ENCODE assay signal across 8 mouse cellular contexts in genomic region chr17:46889450-46890084, GRCm38 (mm10). TPM values are rescaled to one million over a fixed set of nuclear protein-coding genes. Genes with fewer than 3 reads are reported as not detected.
DNase-seq lines count a peak whose midpoint lies in the region; ATAC-seq and TF ChIP-seq lines count a peak whose summit lies in the region.

No protein-coding gene starts in this region.

- peak overlapping the region; percentile 75 to 91 (median 81) for H3K4me3 ChIP-seq in CH12.LX (replicated peaks in 1 of 3; ENCODE audit: low read depth in 2 of 3, low read length in 2 of 3, poor library complexity in 1 of 3)
- peak overlapping the region; percentile 73 for H3K4me3 ChIP-seq in forebrain, embryonic 12.5 days (replicated peaks)
- peak overlapping the region; percentile 63 for H3K4me3 ChIP-seq in heart, embryonic 16.5 days (ENCODE audit: low read length)
- H3K4me3 ChIP-seq in liver, embryonic 16.5 days (ENCODE audit: low read depth, low read length) = peak overlapping the region; percentile 81
- H3K4me3 ChIP-seq in neural tube, embryonic 12.5 days = peak overlapping the region; percentile 61
- H3K4me3 ChIP-seq in stomach, postnatal 0 days (ENCODE audit: low read depth, low read length) = peak overlapping the region; percentile 83

- TF ChIP-seq EP300 in CH12.LX (IDR thresholded peaks at IDR 0.05; ENCODE audit: low read length) = no peak
- no peak for TF ChIP-seq EP300 in stomach, postnatal 0 days (optimal IDR thresholded peaks at IDR 0.05)

- under 1% methylated on average over 44 of the region's 44 CpGs for WGBS in forebrain, embryonic 12.5 days
- under 1% methylated on average over 43 of the region's 44 CpGs for WGBS in heart, embryonic 16.5 days
- WGBS in liver, embryonic 16.5 days (ENCODE audit: insufficient replicate concordance) = under 1% methylated on average over 44 of the region's 44 CpGs
- under 1% methylated on average over 43 of the region's 44 CpGs for WGBS in neural tube, embryonic 12.5 days
- under 1% methylated on average over 44 of the region's 44 CpGs for WGBS in stomach, postnatal 0 days

- H3K9me3 ChIP-seq in CH12.LX (replicated peaks; ENCODE audit: low read length) = no peaks in the 10 kb centered on the region
- no peaks in the 10 kb centered on the region for H3K9me3 ChIP-seq in forebrain, embryonic 12.5 days
- no peaks in the 10 kb centered on the region for H3K9me3 ChIP-seq in heart, embryonic 16.5 days (replicated peaks; ENCODE audit: control insufficient read depth, low read length)
- no peaks in the 10 kb centered on the region for H3K9me3 ChIP-seq in liver, embryonic 16.5 days (replicated peaks; ENCODE audit: control insufficient read depth, low read length)
- H3K9me3 ChIP-seq in neural tube, embryonic 12.5 days = no peaks in the 10 kb centered on the region
- no peaks in the 10 kb centered on the region for H3K9me3 ChIP-seq in stomach, postnatal 0 days (ENCODE audit: control insufficient read depth, low read length)

- TF ChIP-seq RAD21 in CH12.LX (IDR thresholded peaks at IDR 0.05; ENCODE audit: low read depth, low read length) = no peak

- H3K9ac ChIP-seq in CH12.LX (ENCODE audit: insufficient read depth, low read depth) = peak overlapping the region; percentile 75
- peak overlapping the region; percentile 70 for H3K9ac ChIP-seq in forebrain, embryonic 12.5 days
- H3K9ac ChIP-seq in heart, embryonic 16.5 days (ENCODE audit: low read length) = peak overlapping the region; percentile 73
- H3K9ac ChIP-seq in liver, embryonic 16.5 days (ENCODE audit: low read depth, low read length) = peak overlapping the region; percentile 78
- peak overlapping the region; percentile 72 for H3K9ac ChIP-seq in neural tube, embryonic 12.5 days
- peak overlapping the region; percentile 63 for H3K9ac ChIP-seq in stomach, postnatal 0 days (ENCODE audit: low read length)

- in situ Hi-C loops in CH12.LX (cut with MboI; ENCODE audit: low pct_ligation_motif_present, low pct_unique_long_range_greater_than_20kb, low sequenced_read_pairs) = loop anchor here (10.0 kb wide), 1 partner anchor 105 kb away; the partner anchor contains the start of gene Rpl7l1

- no peaks in the 10 kb centered on the region for H3K27me3 ChIP-seq in CH12.LX (replicated peaks)
- H3K27me3 ChIP-seq in forebrain, embryonic 12.5 days = no peaks in the 10 kb centered on the region
- no peaks in the 10 kb centered on the region for H3K27me3 ChIP-seq in heart, embryonic 16.5 days (ENCODE audit: control insufficient read depth, insufficient read depth, low read length)
- H3K27me3 ChIP-seq in liver, embryonic 16.5 days (ENCODE audit: control insufficient read depth, insufficient read depth, low read depth, low read length) = no peaks in the 10 kb centered on the region
- no peaks in the 10 kb centered on the region for H3K27me3 ChIP-seq in neural tube, embryonic 12.5 days (replicated peaks)
- H3K27me3 ChIP-seq in stomach, postnatal 0 days (ENCODE audit: control insufficient read depth, insufficient read depth, low read length) = no peaks in the 10 kb centered on the region

- H3K36me3 ChIP-seq in CH12.LX (replicated peaks in 1 of 2; ENCODE audit: control insufficient read depth in 1 of 2, insufficient read depth in 1 of 2, low read length in 1 of 2) = peaks cover 3 to 36% of the 10 kb centered on the region in 2 experiments
- peaks cover 6% of the 10 kb centered on the region; the same call in 1 of the 2 replicates for H3K36me3 ChIP-seq in forebrain, embryonic 12.5 days (replicated peaks)
- 0 out of 2 replicates have a peak, but pooled peaks cover 2% of the 10 kb centered on the region for H3K36me3 ChIP-seq in heart, embryonic 16.5 days (ENCODE audit: control insufficient read depth, insufficient read depth)
- no peaks in the 10 kb centered on the region for H3K36me3 ChIP-seq in liver, embryonic 16.5 days (ENCODE audit: control insufficient read depth, insufficient read depth)
- no peaks in the 10 kb centered on the region; the same call in 1 of the 2 replicates for H3K36me3 ChIP-seq in neural tube, embryonic 12.5 days
- no peaks in the 10 kb centered on the region for H3K36me3 ChIP-seq in stomach, postnatal 0 days (ENCODE audit: control insufficient read depth, insufficient read depth, low read length)

- peaks cover 16% of the 10 kb centered on the region for H3K79me2 ChIP-seq in CH12.LX (replicated peaks; ENCODE audit: control insufficient read depth, extremely low read depth, insufficient read depth, poor library complexity, severe bottlenecking)

- TF ChIP-seq POLR2A in CH12.LX (IDR thresholded peaks at IDR 0.05; ENCODE audit: low read depth, low read length) = peak; percentile 73; the same call in 1 of the 2 replicates

- peak overlapping the region; percentile 79 for H3K4me2 ChIP-seq in CH12.LX (ENCODE audit: insufficient read depth, low read depth, poor library complexity, severe bottlenecking)
- H3K4me2 ChIP-seq in forebrain, embryonic 12.5 days = peak overlapping the region; percentile 96
- peak overlapping the region; percentile 76 for H3K4me2 ChIP-seq in heart, embryonic 16.5 days (ENCODE audit: low read depth, low read length)
- peak overlapping the region; percentile 99 for H3K4me2 ChIP-seq in liver, embryonic 16.5 days (ENCODE audit: low read depth, low read length)
- peak overlapping the region; percentile 84 for H3K4me2 ChIP-seq in neural tube, embryonic 12.5 days (replicated peaks)
- peak overlapping the region; percentile 61 for H3K4me2 ChIP-seq in stomach, postnatal 0 days (replicated peaks; ENCODE audit: low read depth)

- peak overlapping the region; percentile 86 for H3K27ac ChIP-seq in CH12.LX (ENCODE audit: insufficient read depth, low read depth)
- peak overlapping the region; percentile 96 for H3K27ac ChIP-seq in forebrain, embryonic 12.5 days
- H3K27ac ChIP-seq in heart, embryonic 16.5 days (ENCODE audit: low read length) = peak overlapping the region; percentile 84
- H3K27ac ChIP-seq in liver, embryonic 16.5 days (ENCODE audit: low read length) = peak overlapping the region; percentile 87
- H3K27ac ChIP-seq in neural tube, embryonic 12.5 days = peak overlapping the region; percentile 96
- H3K27ac ChIP-seq in stomach, postnatal 0 days (replicated peaks) = peak overlapping the region; percentile 94

- ATAC-seq in cerebellum, adult (ENCODE audit: insufficient number of reproducible peaks, low FRiP score, low TSS enrichment) = peak; percentile 59
- ATAC-seq in forebrain, embryonic 12.5 days (ENCODE audit: low FRiP score) = peak; percentile 65
- ATAC-seq in heart, embryonic 16.5 days (replicated peaks; ENCODE audit: extremely low read depth, insufficient read depth, low FRiP score) = peak; percentile 38
- peak; percentile 14; the same call in 1 of the 2 replicates for ATAC-seq in liver, embryonic 16.5 days (ENCODE audit: low read depth)
- peak; percentile 66 for ATAC-seq in neural tube, embryonic 12.5 days (ENCODE audit: low FRiP score, low read depth)
- peak; percentile 36 for ATAC-seq in stomach, postnatal 0 days (ENCODE audit: low FRiP score, low TSS enrichment)

- peaks cover 7 to 24% of the 10 kb centered on the region in 2 experiments for H3K4me1 ChIP-seq in CH12.LX (ENCODE audit: control insufficient read depth in 1 of 2, insufficient read depth in 2 of 2)
- H3K4me1 ChIP-seq in forebrain, embryonic 12.5 days = peaks cover 41% of the 10 kb centered on the region
- H3K4me1 ChIP-seq in heart, embryonic 16.5 days (ENCODE audit: control insufficient read depth, insufficient read depth, low read length) = peaks cover 31% of the 10 kb centered on the region
- H3K4me1 ChIP-seq in liver, embryonic 16.5 days (ENCODE audit: control insufficient read depth, low read depth, low read length) = peaks cover 52% of the 10 kb centered on the region
- H3K4me1 ChIP-seq in neural tube, embryonic 12.5 days = peaks cover 25% of the 10 kb centered on the region
- H3K4me1 ChIP-seq in stomach, postnatal 0 days (replicated peaks; ENCODE audit: control insufficient read depth, insufficient read depth) = peaks cover 12% of the 10 kb centered on the region

- dilution Hi-C loops in CH12.LX (cut with MboI; ENCODE audit: extremely low pct_ligation_motif_present, extremely low pct_unique_long_range_greater_than_20kb, low sequenced_read_pairs) = no loop called here

- TF ChIP-seq CTCF in CH12.LX (conservative IDR thresholded peaks at IDR 0.05 in 1 of 2, IDR thresholded peaks at IDR 0.05 in 1 of 2; ENCODE audit: low read depth in 2 of 2, low read length in 2 of 2) = no peak
- no peak for TF ChIP-seq CTCF in stomach, postnatal 0 days (IDR thresholded peaks at IDR 0.05; ENCODE audit: low read depth)

- peak; percentile 45 for DNase-seq in CH12.LX (ENCODE audit: extremely low read depth)
- peak; percentile 90 to 93 for DNase-seq in kidney, postnatal 36 days
- peak; percentile 81 for DNase-seq in stomach, postnatal 0 days (ENCODE audit: low spot score)

RNA-seq across cellular contexts. Expression of gene Tbcc, which starts 0.9 kb away (rescaled TPM):
- total RNA-seq in CH12.LX (2012; rRNA removed) = 27.8 and 32.8 TPM in 2 replicates
- total RNA-seq in CH12.LX (2014; rRNA removed) = 19.4 and 21.6 TPM in 2 replicates
- polyA plus RNA-seq in CH12.LX (2012; ENCODE audit: insufficient read length, low read depth) = 15.1 and 16.4 TPM in 2 replicates
- 63.2 and 67.3 TPM in 2 replicates for polyA plus RNA-seq in forebrain, embryonic 12.5 days (2016; fragmentation: Nextera tagmentation; extraction: Ambion mirVana)
- 40.3 and 42.9 TPM in 2 replicates for polyA plus RNA-seq in heart, embryonic 16.5 days (2015; fragmentation: Nextera tagmentation; extraction: Ambion mirVana)
- 15.5 and 16.3 TPM in 2 replicates for polyA plus RNA-seq in liver, embryonic 16.5 days (2015; fragmentation: Nextera tagmentation; extraction: Ambion mirVana)
- 87.8 and 89.5 TPM in 2 replicates for polyA plus RNA-seq in neural tube, embryonic 12.5 days (2016; fragmentation: Nextera tagmentation; extraction: Ambion mirVana)
- polyA plus RNA-seq in stomach, postnatal 0 days (2015; fragmentation: Nextera tagmentation; extraction: Ambion mirVana) = 42.2 and 45.5 TPM in 2 replicates

RNA-seq across cellular contexts. Expression of gene Prph2, which starts 20.7 kb away (rescaled TPM):
- not detected in 2 replicates for total RNA-seq in CH12.LX (2012; rRNA removed)
- total RNA-seq in CH12.LX (2014; rRNA removed) = not detected in 2 replicates
- polyA plus RNA-seq in CH12.LX (2012; ENCODE audit: insufficient read length, low read depth) = not detected in 2 replicates
- polyA plus RNA-seq in forebrain, embryonic 12.5 days (2016; fragmentation: Nextera tagmentation; extraction: Ambion mirVana) = not detected in 2 replicates
- polyA plus RNA-seq in heart, embryonic 16.5 days (2015; fragmentation: Nextera tagmentation; extraction: Ambion mirVana) = not detected in 2 replicates
- not detected in 2 replicates for polyA plus RNA-seq in liver, embryonic 16.5 days (2015; fragmentation: Nextera tagmentation; extraction: Ambion mirVana)
- polyA plus RNA-seq in neural tube, embryonic 12.5 days (2016; fragmentation: Nextera tagmentation; extraction: Ambion mirVana) = not detected in 2 replicates
- polyA plus RNA-seq in stomach, postnatal 0 days (2015; fragmentation: Nextera tagmentation; extraction: Ambion mirVana) = not detected in 2 replicates

RNA-seq across cellular contexts. Expression of gene Bicral, which starts 31.3 kb away (rescaled TPM):
- total RNA-seq in CH12.LX (2012; rRNA removed) (7.1 and 7.4 TPM in 2 replicates), CH12.LX (2014; rRNA removed) (2.4 and 3.0 TPM in 2 replicates)
- polyA plus RNA-seq in CH12.LX (2012; ENCODE audit: insufficient read length, low read depth) = 5.0 and 5.9 TPM in 2 replicates
- 7.1 and 7.5 TPM in 2 replicates for polyA plus RNA-seq in forebrain, embryonic 12.5 days (2016; fragmentation: Nextera tagmentation; extraction: Ambion mirVana)
- 3.5 and 3.9 TPM in 2 replicates for polyA plus RNA-seq in heart, embryonic 16.5 days (2015; fragmentation: Nextera tagmentation; extraction: Ambion mirVana)
- 2.4 and 2.5 TPM in 2 replicates for polyA plus RNA-seq in liver, embryonic 16.5 days (2015; fragmentation: Nextera tagmentation; extraction: Ambion mirVana)
- polyA plus RNA-seq in neural tube, embryonic 12.5 days (2016; fragmentation: Nextera tagmentation; extraction: Ambion mirVana) = 7.0 and 8.0 TPM in 2 replicates
- polyA plus RNA-seq in stomach, postnatal 0 days (2015; fragmentation: Nextera tagmentation; extraction: Ambion mirVana) = 2.3 and 2.8 TPM in 2 replicates

Comparison
In these comparisons a context has a peak if more than half of its experiments do, and no peak if none do; other contexts are left out.
1. Peak in every context shown above with its lines: DNase-seq, ATAC-seq, H3K4me3 ChIP-seq and H3K27ac ChIP-seq.
2. ATAC-seq: peak in every context shown above with its lines; median percentile 66 in neural tube, embryonic 12.5 days; 65 in forebrain, embryonic 12.5 days; 59 in cerebellum, adult; 38 in heart, embryonic 16.5 days; 36 in stomach, postnatal 0 days; 14 in liver, embryonic 16.5 days.